Mouse (Mus musculus): ENCODE results near the gene Dysf. TPM values are rescaled to one million over a fixed set of nuclear protein-coding genes. Genes with fewer than 3 reads are reported as not detected.

The Dysf gene
- total RNA-seq, 2 experiments from 2014 or later, result not detected

- ATAC-seq (ENCODE audit: poor library complexity, severe bottlenecking), result no peak
These were observed 147.4 kb downstream of the Dysf start for GRCm38 (mm10) chr6:84155765-84156164.

GRCm38 (mm10) chr6:84156481-84157025 lies 148.2 kb downstream of the Dysf start:
- no peak for ATAC-seq (ENCODE audit: poor library complexity, severe bottlenecking)

- no peak for ATAC-seq (ENCODE audit: poor library complexity, severe bottlenecking)
These were observed 150.7 kb downstream of the Dysf start for GRCm38 (mm10) chr6:84159046-84159445.

GRCm38 (mm10) chr6:84167612-84168011 lies 159.2 kb downstream of the Dysf start:
- ATAC-seq (ENCODE audit: poor library complexity, severe bottlenecking), result no peak

GRCm38 (mm10) chr6:84168571-84168970 lies 160.2 kb downstream of the Dysf start:
- no peak for ATAC-seq (ENCODE audit: poor library complexity, severe bottlenecking)

- ATAC-seq (ENCODE audit: poor library complexity, severe bottlenecking), result no peak
These were observed 165.2 kb downstream of the Dysf start for GRCm38 (mm10) chr6:84173626-84174025.

GRCm38 (mm10) chr6:84178776-84179405 lies 170.5 kb downstream of the Dysf start:
- no peak for ATAC-seq (ENCODE audit: poor library complexity, severe bottlenecking)

GRCm38 (mm10) chr6:84181452-84181851 lies 173.1 kb downstream of the Dysf start:
- no peak for ATAC-seq (ENCODE audit: poor library complexity, severe bottlenecking)

GRCm38 (mm10) chr6:84191656-84192250 lies 183.4 kb downstream of the Dysf start:
- no peak for ATAC-seq (ENCODE audit: poor library complexity, severe bottlenecking)

GRCm38 (mm10) chr6:84196511-84196910 lies 188.1 kb downstream of the Dysf start:
- ATAC-seq (ENCODE audit: poor library complexity, severe bottlenecking), result no peak

- ATAC-seq (ENCODE audit: poor library complexity, severe bottlenecking), result no peak
These were observed 189.4 kb downstream of the Dysf start for GRCm38 (mm10) chr6:84197811-84198213.

GRCm38 (mm10) chr6:84201721-84202490 lies 193.5 kb downstream of the Dysf start:
- ATAC-seq (ENCODE audit: poor library complexity, severe bottlenecking), result no peak

GRCm38 (mm10) chr6:84205611-84206010 lies 197.2 kb downstream of the Dysf start:
- no peak for ATAC-seq (ENCODE audit: poor library complexity, severe bottlenecking)

- no peak for ATAC-seq (ENCODE audit: poor library complexity, severe bottlenecking)
These were observed 200.2 kb downstream of the Dysf start for GRCm38 (mm10) chr6:84208589-84208988.

- ATAC-seq (ENCODE audit: poor library complexity, severe bottlenecking), result no peak
These were observed 201.5 kb downstream of the Dysf start for GRCm38 (mm10) chr6:84209736-84210434.

- no peak for ATAC-seq (ENCODE audit: poor library complexity, severe bottlenecking)
These were observed 203.1 kb downstream of the Dysf start for GRCm38 (mm10) chr6:84211473-84211872.

- no peak for ATAC-seq (ENCODE audit: poor library complexity, severe bottlenecking)
These were observed 204.7 kb downstream of the Dysf start for GRCm38 (mm10) chr6:84213101-84213500.

- ATAC-seq (ENCODE audit: poor library complexity, severe bottlenecking), result no peak
These were observed 209.0 kb downstream of the Dysf start for GRCm38 (mm10) chr6:84217216-84217933.

GRCm38 (mm10) chr6:84219119-84219518 lies 210.7 kb downstream of the Dysf start:
- ATAC-seq (ENCODE audit: poor library complexity, severe bottlenecking), result no peak

- ATAC-seq (ENCODE audit: poor library complexity, severe bottlenecking), result no peak
These were observed 216.5 kb downstream of the Dysf start for GRCm38 (mm10) chr6:84224861-84225260.

All from megakaryocyte, adult 5-6 weeks (primary cell).